Mouse (Mus musculus) MEL (cell line): ENCODE measurements at regions not wholly inside any gene's neighbourhood (a gene's known extent, or its start where the extent isn't known, plus 50 kb on each side); places are given as distances from the start of the nearest gene placed in this dataset.

Experiments
- DNase-seq: peaks from one replicate; pipeline ENCODE4 v3.0.0; 2011; ENCODE audit warnings: low read depth, low spot score
- H3K27ac ChIP-seq: 2 replicates; pipeline ENCODE4 v1.5.1; 2012; ENCODE audit warnings: low read depth, mild to moderate bottlenecking, control low read depth, low read length, moderate library complexity; ENCODE audit not compliant: control insufficient read depth
- H3K27me3 ChIP-seq, 2 experiments: fragments of 150-350 bp in 1 of 2; sonication (generic) in 1 of 2; 2 replicates each; pipeline ENCODE4 v1.6.1; 2012; ENCODE audit warnings: low read length in 2 of 2, mild to moderate bottlenecking in 2 of 2, improper control_type of control experiment in 1 of 2, moderate library complexity in 1 of 2; ENCODE audit not compliant: insufficient read depth in 2 of 2, control insufficient read depth in 1 of 2
- H3K36me3 ChIP-seq, 2 experiments: 2 replicates each; pipeline ENCODE4 v1.6.1; 2012 to 2014; ENCODE audit warnings: low read length in 2 of 2, improper control_type of control experiment in 1 of 2, inconsistent platforms in 1 of 2, mild to moderate bottlenecking in 1 of 2; ENCODE audit not compliant: insufficient read depth in 2 of 2, control insufficient read depth in 1 of 2
- H3K4me1 ChIP-seq, 2 experiments: fragments of 150-350 bp in 1 of 2; sonication (generic) in 1 of 2; 2 replicates each; pipeline ENCODE4 v1.6.1; 2012; ENCODE audit warnings: low read length in 2 of 2, improper control_type of control experiment in 1 of 2, mild to moderate bottlenecking in 1 of 2; ENCODE audit not compliant: insufficient read depth in 2 of 2, control insufficient read depth in 1 of 2
- H3K4me3 ChIP-seq, 2 experiments: fragments of 150-350 bp in 1 of 2; sonication (generic) in 1 of 2; 2 replicates each; pipeline ENCODE4 v1.5.1; 2012; ENCODE audit warnings: low read depth in 2 of 2, low read length in 2 of 2, mild to moderate bottlenecking in 2 of 2, moderate library complexity in 2 of 2, control low read depth in 1 of 2, improper control_type of control experiment in 1 of 2; ENCODE audit not compliant: control insufficient read depth in 1 of 2, insufficient read depth in 1 of 2
- H3K79me2 ChIP-seq: 2 replicates; pipeline ENCODE4 v1.6.1; 2012; ENCODE audit warnings: mild to moderate bottlenecking, low read length, moderate library complexity; ENCODE audit not compliant: control insufficient read depth, poor library complexity, insufficient read depth
- H3K9ac ChIP-seq: 2 replicates; pipeline ENCODE4 v1.6.1; 2012; ENCODE audit warnings: low read depth, mild to moderate bottlenecking, control low read depth, low read length, moderate library complexity; ENCODE audit not compliant: control insufficient read depth, poor library complexity, severe bottlenecking
- H3K9me3 ChIP-seq: fragments of 150-350 bp; sonication (generic); replicated peaks from 2 replicates; pipeline ENCODE4 v1.6.1; 2012; ENCODE audit warnings: mild to moderate bottlenecking, low read length, improper control_type of control experiment, moderate library complexity; ENCODE audit not compliant: insufficient read depth
- BHLHE40 ChIP-seq: IDR thresholded peaks from 2 replicates; pipeline ENCODE4 v1.6.1; 2012; ENCODE audit warnings: low read depth, mild to moderate bottlenecking, inconsistent platforms, low read length, improper control_type of control experiment, borderline replicate concordance
- CHD2 ChIP-seq: IDR thresholded peaks from 2 replicates; pipeline ENCODE4 v1.6.1; 2011; ENCODE audit warnings: low read length, improper control_type of control experiment
- ELF1 ChIP-seq: IDR thresholded peaks from 2 replicates; pipeline ENCODE4 v1.6.1; 2014; ENCODE audit warnings: low read depth, mild to moderate bottlenecking, inconsistent platforms, low read length, improper control_type of control experiment, moderate library complexity
- EP300 ChIP-seq, 2 experiments: IDR thresholded peaks; 2 replicates each; pipeline ENCODE4 v1.6.1; 2011; ENCODE audit warnings: improper control_type of control experiment in 2 of 2, low read length in 2 of 2, low read depth in 1 of 2, mild to moderate bottlenecking in 1 of 2
- ETS1 ChIP-seq: IDR thresholded peaks from 2 replicates; pipeline ENCODE4 v1.6.1; 2012; ENCODE audit warnings: low read depth, mild to moderate bottlenecking, inconsistent platforms, low read length, improper control_type of control experiment, moderate library complexity
- GABPA ChIP-seq: IDR thresholded peaks from 2 replicates; pipeline ENCODE4 v1.6.1; 2012; ENCODE audit warnings: low read depth, mild to moderate bottlenecking, inconsistent platforms, low read length, improper control_type of control experiment, moderate library complexity
- HCFC1 ChIP-seq: IDR thresholded peaks from 2 replicates; pipeline ENCODE4 v1.6.1; 2012; ENCODE audit warnings: low read depth, mild to moderate bottlenecking, inconsistent platforms, low read length, improper control_type of control experiment, moderate library complexity
- JUND ChIP-seq: IDR thresholded peaks from 2 replicates; pipeline ENCODE4 v1.6.1; 2011; ENCODE audit warnings: low read depth, mild to moderate bottlenecking, improper control_type of control experiment, low read length
- KAT2A ChIP-seq: conservative IDR thresholded peaks from 2 replicates; pipeline ENCODE4 v1.6.1; 2012; ENCODE audit warnings: low read depth, low read length, improper control_type of control experiment, inconsistent platforms
- MAFK ChIP-seq: IDR thresholded peaks from 2 replicates; pipeline ENCODE4 v1.6.1; 2011; ENCODE audit warnings: low read depth, mild to moderate bottlenecking, low read length, improper control_type of control experiment, borderline replicate concordance
- MAX ChIP-seq: IDR thresholded peaks from 2 replicates; pipeline ENCODE4 v1.6.1; 2011; ENCODE audit warnings: low read length, improper control_type of control experiment
- MAZ ChIP-seq: IDR thresholded peaks from 2 replicates; pipeline ENCODE4 v1.6.1; 2012; ENCODE audit warnings: low read depth, mild to moderate bottlenecking, inconsistent platforms, low read length, improper control_type of control experiment
- MEF2A ChIP-seq: IDR thresholded peaks from 2 replicates; pipeline ENCODE4 v1.6.1; 2014; ENCODE audit warnings: low read depth, mild to moderate bottlenecking, inconsistent platforms, low read length, improper control_type of control experiment; ENCODE audit not compliant: poor library complexity, insufficient replicate concordance, severe bottlenecking; ENCODE audit errors: extremely low read depth
- MXI1 ChIP-seq: IDR thresholded peaks from 2 replicates; pipeline ENCODE4 v1.6.1; 2011; ENCODE audit warnings: mild to moderate bottlenecking, low read depth, low read length, improper control_type of control experiment
- POLR2A ChIP-seq, 2 experiments: IDR thresholded peaks; 2 replicates each; pipeline ENCODE4 v1.6.1; 2011 to 2012; ENCODE audit warnings: low read length in 2 of 2, mild to moderate bottlenecking in 2 of 2, control low read depth in 1 of 2, improper control_type of control experiment in 1 of 2, low read depth in 1 of 2, moderate library complexity in 1 of 2; ENCODE audit not compliant: control insufficient read depth in 1 of 2, insufficient read depth in 1 of 2, poor library complexity in 1 of 2
- POLR2AphosphoS5 ChIP-seq: IDR thresholded peaks from 2 replicates; pipeline ENCODE4 v1.6.1; 2012; ENCODE audit warnings: low read depth, borderline replicate concordance, mild to moderate bottlenecking, inconsistent platforms, low read length, moderate library complexity, mixed read lengths
- RAD21 ChIP-seq: IDR thresholded peaks from 2 replicates; pipeline ENCODE4 v1.6.1; 2011; ENCODE audit warnings: mild to moderate bottlenecking, low read depth, low read length, improper control_type of control experiment
- SMC3 ChIP-seq: IDR thresholded peaks from 2 replicates; pipeline ENCODE4 v1.6.1; 2011; ENCODE audit warnings: low read depth, low read length, improper control_type of control experiment
- TAL1 ChIP-seq: IDR thresholded peaks from 2 replicates; pipeline ENCODE4 v1.6.1; 2012; ENCODE audit warnings: mild to moderate bottlenecking, inconsistent platforms, low read length, moderate library complexity, mixed read lengths
- TCF12 ChIP-seq: IDR thresholded peaks from 2 replicates; pipeline ENCODE4 v1.6.1; 2014; ENCODE audit warnings: low read depth, mild to moderate bottlenecking, inconsistent platforms, low read length, improper control_type of control experiment, moderate library complexity
- UBTF ChIP-seq: IDR thresholded peaks from 2 replicates; pipeline ENCODE4 v1.6.1; 2012; ENCODE audit warnings: low read depth, mild to moderate bottlenecking, inconsistent platforms, low read length, improper control_type of control experiment, moderate library complexity, borderline replicate concordance; ENCODE audit not compliant: insufficient read depth
- USF1 ChIP-seq: IDR thresholded peaks from 2 replicates; pipeline ENCODE4 v1.6.1; 2014; ENCODE audit warnings: low read depth, mild to moderate bottlenecking, inconsistent platforms, low read length, improper control_type of control experiment, moderate library complexity
- USF2 ChIP-seq, 2 experiments: IDR thresholded peaks; 2 replicates each; pipeline ENCODE4 v1.6.1; 2011 to 2012; ENCODE audit warnings: improper control_type of control experiment in 2 of 2, low read length in 2 of 2, borderline replicate concordance in 1 of 2, inconsistent platforms in 1 of 2, low read depth in 1 of 2, mild to moderate bottlenecking in 1 of 2; ENCODE audit not compliant: insufficient read depth in 1 of 2
- ZMIZ1 ChIP-seq: IDR thresholded peaks from 2 replicates; pipeline ENCODE4 v1.6.1; 2012; ENCODE audit warnings: low read depth, mild to moderate bottlenecking, inconsistent platforms, low read length, improper control_type of control experiment, moderate library complexity
- ZNF384 ChIP-seq: IDR thresholded peaks from 2 replicates; pipeline ENCODE4 v1.6.1; 2012; ENCODE audit warnings: low read depth, mild to moderate bottlenecking, inconsistent platforms, low read length, improper control_type of control experiment

- Histone ChIP-seq H3K36me3 (no peaks in the 10 kb centered on the region), H3K27ac (no peak overlapping the region), H3K9ac (no peak overlapping the region), H3K9me3 (no peaks in the 10 kb centered on the region), H3K79me2 (no peaks in the 10 kb centered on the region), H3K4me3 (no peak overlapping the region), H3K4me1 (no peaks in the 10 kb centered on the region), H3K27me3 (no peaks in the 10 kb centered on the region)
- no peak for DNase-seq
- TF ChIP-seq MAZ (no peak), USF2 (IDR thresholded peaks at IDR 0.05; ENCODE audit: borderline replicate concordance in 1 of 2, insufficient read depth in 1 of 2, low read depth in 1 of 2, low read length in 2 of 2) (no peak), ZNF384 (no peak), EP300 (IDR thresholded peaks at IDR 0.05; ENCODE audit: low read depth in 1 of 2, low read length in 2 of 2) (no peak), POLR2A (IDR thresholded peaks at IDR 0.05; ENCODE audit: control insufficient read depth in 1 of 2, insufficient read depth in 1 of 2, low read depth in 1 of 2, low read length in 2 of 2, poor library complexity in 1 of 2) (no peak), MXI1 (no peak), ELF1 (no peak), JUND (no peak), UBTF (no peak), KAT2A (no peak), SMC3 (no peak), MAX (no peak), MAFK (no peak), USF1 (no peak), RAD21 (no peak), HCFC1 (no peak), BHLHE40 (no peak), CHD2 (no peak), TCF12 (no peak)
Observed at GRCm38 (mm10) chr9:98174056-98174455, 113.2 kb upstream of the Nmnat3 start.

- Histone ChIP-seq H3K27ac (no peak overlapping the region), H3K9me3 (no peaks in the 10 kb centered on the region)
- no peak for TF ChIP-seq GABPA
- TF ChIP-seq TCF12, result no peak
- no peak for TF ChIP-seq ETS1
- TF ChIP-seq TAL1, result no peak
- no peak for TF ChIP-seq POLR2AphosphoS5
- TF ChIP-seq ZMIZ1, result no peak
- TF ChIP-seq CHD2, result no peak
- no peak for TF ChIP-seq MEF2A
- TF ChIP-seq SMC3, result no peak
- no peak for TF ChIP-seq MAFK
- no peak for TF ChIP-seq ZNF384
- no peak for TF ChIP-seq JUND
- no peak for TF ChIP-seq USF1
Observed at GRCm38 (mm10) chr9:98176701-98177380, 110.4 kb upstream of the Nmnat3 start.

More at GRCm38 (mm10) chr9:98176701-98177380, 110.4 kb upstream of the Nmnat3 start:
- no peak overlapping the region for H3K4me3 ChIP-seq
- H3K27me3 ChIP-seq, result no peaks in the 10 kb centered on the region
- H3K36me3 ChIP-seq, result no peaks in the 10 kb centered on the region
- H3K4me1 ChIP-seq, result no peaks in the 10 kb centered on the region
- no peak for DNase-seq
- no peak overlapping the region for H3K9ac ChIP-seq
- no peaks in the 10 kb centered on the region for H3K79me2 ChIP-seq
